Mouse (Mus musculus) forebrain, embryonic 13.5 days (tissue): ENCODE measurements around the gene Gm20388. TPM values are rescaled to one million over a fixed set of nuclear protein-coding genes. Genes with fewer than 3 reads are reported as not detected.
"Not testable (repeated sequence)": the region's sequence is repeated elsewhere in the genome, so short reads cannot be mapped to it uniquely, and the experiment has no call there.

Source experiments
- ATAC-seq: fragments of 200-750 bp; cut with Nextera tagmentation; 2 replicates; pipeline ENCODE4 v1.8.0; 2017
- H3K27ac ChIP-seq: fragments of 300-500 bp; sonication (generic); 2 replicates; pipeline ENCODE4 v1.5.1; 2015; ENCODE audit warnings: inconsistent platforms, mild to moderate bottlenecking, moderate library complexity
- H3K27me3 ChIP-seq: fragments of 300-500 bp; sonication (generic); 2 replicates; pipeline ENCODE4 v1.6.1; 2015; ENCODE audit warnings: mild to moderate bottlenecking, inconsistent platforms
- H3K36me3 ChIP-seq: fragments of 300-500 bp; sonication (generic); 2 replicates; pipeline ENCODE4 v1.6.1; 2015; ENCODE audit warnings: mild to moderate bottlenecking, inconsistent platforms; ENCODE audit not compliant: poor library complexity, severe bottlenecking
- H3K4me1 ChIP-seq: fragments of 300-500 bp; sonication (generic); 2 replicates; pipeline ENCODE4 v1.6.1; 2015; ENCODE audit warnings: inconsistent platforms
- H3K4me2 ChIP-seq: fragments of 300-500 bp; sonication (generic); 2 replicates; pipeline ENCODE4 v1.6.1; 2015; ENCODE audit warnings: inconsistent platforms, mild to moderate bottlenecking, moderate library complexity
- H3K4me3 ChIP-seq: fragments of 300-500 bp; sonication (generic); 2 replicates; pipeline ENCODE4 v1.5.1; 2015; ENCODE audit warnings: mild to moderate bottlenecking, inconsistent platforms
- H3K9ac ChIP-seq: fragments of 300-500 bp; sonication (generic); 2 replicates; pipeline ENCODE4 v1.6.1; 2015; ENCODE audit warnings: mild to moderate bottlenecking, inconsistent platforms
- H3K9me3 ChIP-seq: fragments of 300-500 bp; sonication (generic); replicated peaks from 2 replicates; pipeline ENCODE4 v1.6.1; 2016; ENCODE audit warnings: inconsistent platforms
- WGBS: fragments of 180-500 bp; shearing (Covaris S2); methylation state at CpG from one replicate; pipeline ENCODE4 v1.1.7; 2015; 5-methylcytosine and 5-hydroxymethylcytosine counted together
- polyA plus RNA-seq: library from polyadenylated mRNA; unstranded; fragments of >200 nt; fragmentation: Nextera tagmentation; extraction: Ambion mirVana; gene quantifications from 2 replicates; pipeline ENCODE4 v1.2.1, GENCODE M21; 2015

Gm20388 gene
- polyA plus RNA-seq, 1 experiment from 2014 or later, result 5.6 TPM

GRCm38 (mm10) chr8:121584730-121585129 is 1674.1 kb downstream of the Gm20388 start:
- 43% methylated on average over 13 of the region's 13 CpGs for WGBS
- H3K4me1 ChIP-seq, result peaks cover 13% of the 10 kb centered on the region

GRCm38 (mm10) chr8:121585159-121585825 is 1674.7 kb downstream of the Gm20388 start:
- no peaks in the 10 kb centered on the region for H3K9me3 ChIP-seq
- peak; percentile 97 for ATAC-seq

More at GRCm38 (mm10) chr8:121584730-121585129, 1674.1 kb downstream of the Gm20388 start:
- Histone ChIP-seq H3K27ac (no peak overlapping the region), H3K9ac (peak overlapping the region; percentile 74), H3K4me3 (peak overlapping the region; percentile 63), H3K36me3 (no peaks in the 10 kb centered on the region), H3K4me2 (peak overlapping the region; percentile 72), H3K27me3 (no peaks in the 10 kb centered on the region; the same call in 1 of the 2 replicates), H3K9me3 (no peaks in the 10 kb centered on the region)
- ATAC-seq, result no peak

GRCm38 (mm10) chr8:121588750-121589149 is 1678.1 kb downstream of the Gm20388 start:
- Histone ChIP-seq H3K4me2 (no peak overlapping the region), H3K27me3 (no peaks in the 10 kb centered on the region), H3K9ac (no peak overlapping the region), H3K4me3 (no peak overlapping the region), H3K9me3 (no peaks in the 10 kb centered on the region), H3K27ac (no peak overlapping the region), H3K36me3 (peaks cover 6% of the 10 kb centered on the region), H3K4me1 (peaks cover 40% of the 10 kb centered on the region)
- no peak for ATAC-seq
- 89% methylated on average over 4 of the region's 4 CpGs for WGBS

More at GRCm38 (mm10) chr8:121585159-121585825, 1674.7 kb downstream of the Gm20388 start:
- H3K36me3 ChIP-seq, result no peaks in the 10 kb centered on the region
- no peaks in the 10 kb centered on the region; the same call in 1 of the 2 replicates for H3K27me3 ChIP-seq
- H3K27ac ChIP-seq, result no peak overlapping the region
- peak overlapping the region; percentile 72 for H3K4me2 ChIP-seq
- peak overlapping the region; percentile 74 for H3K9ac ChIP-seq
- H3K4me1 ChIP-seq, result peaks cover 15% of the 10 kb centered on the region
- H3K4me3 ChIP-seq, result peak overlapping the region; percentile 63
- under 1% methylated on average over 47 of the region's 47 CpGs for WGBS

- 43% methylated on average over 2 of the region's 2 CpGs for WGBS
These were observed 1678.6 kb downstream of the Gm20388 start for GRCm38 (mm10) chr8:121589205-121589726.

GRCm38 (mm10) chr8:121590203-121591177 is 1679.8 kb downstream of the Gm20388 start, which contains the start of gene Map1lc3b:
TSS of gene Map1lc3b (plus strand) at chr8:121590361.
- Histone ChIP-seq H3K4me1 (peaks cover 35% of the 10 kb centered on the region), H3K27ac (peak within 1 kb of the TSS; percentile 55), H3K4me2 (peak within 1 kb of the TSS; percentile 90), H3K4me3 (peak within 1 kb of the TSS; percentile 95), H3K36me3 (peaks cover 23% of the 10 kb centered on the region), H3K9me3 (no peaks in the 10 kb centered on the region), H3K9ac (peak within 1 kb of the TSS; percentile 89), H3K27me3 (no peaks in the 10 kb centered on the region)
- WGBS, result under 1% methylated on average over 92 of the region's 94 CpGs
- ATAC-seq, result peak; percentile 87

More at GRCm38 (mm10) chr8:121589205-121589726, 1678.6 kb downstream of the Gm20388 start:
- Histone ChIP-seq H3K4me2 (peak overlapping the region; percentile 90; the same call in 1 of the 2 replicates), H3K36me3 (peaks cover 11% of the 10 kb centered on the region), H3K9ac (no peak overlapping the region), H3K4me1 (peaks cover 40% of the 10 kb centered on the region), H3K9me3 (no peaks in the 10 kb centered on the region), H3K4me3 (no peak overlapping the region), H3K27me3 (no peaks in the 10 kb centered on the region), H3K27ac (peak overlapping the region; percentile 55)
- no peak for ATAC-seq

- Histone ChIP-seq H3K9ac (peak overlapping the region; percentile 89), H3K4me1 (peaks cover 32% of the 10 kb centered on the region), H3K27me3 (no peaks in the 10 kb centered on the region), H3K36me3 (peaks cover 32% of the 10 kb centered on the region), H3K27ac (0 out of 2 replicates have a peak overlapping the region, but pooled peaks have one; percentile 49), H3K4me2 (peak overlapping the region; percentile 90), H3K4me3 (peak overlapping the region; percentile 95), H3K9me3 (no peaks in the 10 kb centered on the region)
- no peak for ATAC-seq
- WGBS, result 19% methylated on average over 20 of the region's 20 CpGs
These were observed 1680.8 kb downstream of the Gm20388 start for GRCm38 (mm10) chr8:121591178-121592066.

GRCm38 (mm10) chr8:121593293-121593692 is 1682.7 kb downstream of the Gm20388 start:
- Histone ChIP-seq H3K36me3 (peaks cover 48% of the 10 kb centered on the region), H3K4me2 (no peak overlapping the region), H3K27ac (no peak overlapping the region), H3K27me3 (no peaks in the 10 kb centered on the region), H3K9me3 (no peaks in the 10 kb centered on the region), H3K4me1 (peaks cover 32% of the 10 kb centered on the region), H3K9ac (no peak overlapping the region), H3K4me3 (no peak overlapping the region)
- 89% methylated on average over 5 of the region's 5 CpGs for WGBS
- ATAC-seq, result no peak

- ATAC-seq, result no peak
- H3K4me1 ChIP-seq, result peaks cover 32% of the 10 kb centered on the region
- no peak overlapping the region for H3K27ac ChIP-seq
- no peak overlapping the region for H3K4me3 ChIP-seq
- H3K9ac ChIP-seq, result no peak overlapping the region
- WGBS, result 81% methylated on average over 9 of the region's 9 CpGs
- peaks cover 51% of the 10 kb centered on the region for H3K36me3 ChIP-seq
- no peaks in the 10 kb centered on the region for H3K27me3 ChIP-seq
- no peaks in the 10 kb centered on the region for H3K9me3 ChIP-seq
- no peak overlapping the region for H3K4me2 ChIP-seq
These were observed 1683.3 kb downstream of the Gm20388 start for GRCm38 (mm10) chr8:121593983-121594382.

- not testable (repeated sequence) for H3K9ac ChIP-seq, H3K9me3 ChIP-seq, ATAC-seq, H3K27ac ChIP-seq, H3K4me2 ChIP-seq, H3K4me1 ChIP-seq, H3K4me3 ChIP-seq, H3K27me3 ChIP-seq
- peaks cover 85% of the 10 kb centered on the region for H3K36me3 ChIP-seq
- 85% methylated on average over 2 of the region's 2 CpGs for whole genome bisulfite sequencing
These were observed 1686.9 kb downstream of the Gm20388 start for GRCm38 (mm10) chr8:121597492-121597891.

- ATAC-seq, result no peak
- Histone ChIP-seq H3K4me3 (no peak overlapping the region), H3K27ac (no peak overlapping the region), H3K36me3 (peaks cover 91% of the 10 kb centered on the region), H3K27me3 (no peaks in the 10 kb centered on the region), H3K4me1 (0 out of 2 replicates have a peak, but pooled peaks cover 3% of the 10 kb centered on the region), H3K9me3 (no peaks in the 10 kb centered on the region), H3K9ac (no peak overlapping the region), H3K4me2 (no peak overlapping the region)
- 92% methylated on average over 7 of the region's 7 CpGs for WGBS
These were observed 1687.5 kb downstream of the Gm20388 start for GRCm38 (mm10) chr8:121598190-121598589.

- Histone ChIP-seq H3K36me3 (peaks cover 91% of the 10 kb centered on the region), H3K4me2 (no peak overlapping the region), H3K4me3 (no peak overlapping the region), H3K27ac (no peak overlapping the region), H3K27me3 (no peaks in the 10 kb centered on the region), H3K4me1 (no peaks in the 10 kb centered on the region), H3K9me3 (no peaks in the 10 kb centered on the region), H3K9ac (no peak overlapping the region)
- WGBS, result 39% methylated on average over 7 of the region's 7 CpGs
- ATAC-seq, result peak; percentile 82
These were observed 1688.3 kb downstream of the Gm20388 start for GRCm38 (mm10) chr8:121598892-121599291.
